Mouse (Mus musculus) ovary, adult 18-20 months (tissue): ENCODE data around the gene Slc5a4a.
A peak's percentile ranks its signal among the peaks of the same experiment; 100 is the strongest.

Source experiments
- DNase-seq: peaks from one replicate; pipeline ENCODE4 v3.0.0; 2022; ENCODE audit warnings: low spot score, mixed read lengths

Slc5a4a gene

DNA sequence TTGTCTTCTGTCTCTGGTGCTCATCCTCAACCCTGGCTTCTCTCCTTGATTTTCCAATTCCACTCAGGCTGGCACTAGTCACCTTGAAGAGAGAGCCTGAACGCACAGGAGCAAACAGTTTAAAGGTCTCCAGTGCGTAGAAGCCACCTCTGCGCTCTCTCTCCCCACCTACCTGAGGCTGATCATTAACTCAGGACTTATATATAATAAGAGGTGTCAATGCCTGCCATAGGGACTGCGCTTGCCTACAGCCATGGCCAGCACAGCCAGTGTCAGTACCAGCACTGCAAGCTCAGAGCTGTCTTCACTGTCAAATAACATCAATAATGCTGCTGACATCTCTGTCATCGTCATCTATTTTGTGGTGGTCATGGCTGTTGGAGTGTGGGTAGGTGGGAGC is at the start of gene Slc5a4a:
Slc5a4a (plus strand) TSS at position 174 of the 400 bp plus-strand sequence.
- DNase-seq: no peak

DNA sequence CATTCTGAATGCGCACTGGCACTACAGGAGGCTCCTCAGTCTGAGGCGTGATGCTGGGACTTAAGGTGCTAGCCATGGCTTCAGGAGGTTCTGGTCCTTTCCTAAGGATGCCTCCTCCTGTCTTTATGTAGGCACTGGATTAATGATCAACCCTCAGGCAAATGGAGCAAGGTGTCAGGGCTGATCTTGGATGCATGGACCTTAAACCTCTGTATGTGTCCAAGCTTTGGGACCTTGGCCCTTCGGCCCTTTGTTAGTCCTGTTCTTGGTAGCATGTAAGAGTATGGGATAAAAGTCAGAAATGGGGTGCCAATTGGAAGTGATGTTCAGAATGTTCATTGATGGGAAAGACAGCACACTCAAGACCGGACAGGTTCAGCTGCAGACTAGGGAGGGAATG is 36.4 kb upstream of the Slc5a4a start, which contains the start of gene Slc5a4b:
Slc5a4b (minus strand) TSS at position 101 of the 400 bp plus-strand sequence.
- no peak for DNase-seq

DNA sequence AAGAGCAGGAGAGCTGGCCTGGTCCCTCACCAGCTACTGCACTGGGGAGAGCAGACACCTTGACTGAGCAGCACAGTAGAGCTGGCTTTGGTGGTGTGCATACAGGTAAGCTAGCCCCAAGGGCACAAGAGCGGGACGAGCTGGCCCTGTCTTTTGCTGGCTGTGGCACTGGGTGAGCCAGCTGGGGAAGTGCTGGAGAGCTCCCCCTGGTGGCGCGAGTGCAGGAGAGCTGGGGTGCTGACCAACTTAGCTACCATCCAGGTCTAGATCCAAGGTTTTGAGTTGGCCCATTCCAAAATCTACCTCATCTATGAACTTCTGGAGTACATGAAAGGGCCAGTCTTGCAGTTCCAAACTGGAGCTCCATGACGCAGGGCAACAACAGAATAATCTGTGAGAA is 29.3 kb upstream of the Slc5a4a start:
- peak; percentile 44 for DNase-seq

DNA sequence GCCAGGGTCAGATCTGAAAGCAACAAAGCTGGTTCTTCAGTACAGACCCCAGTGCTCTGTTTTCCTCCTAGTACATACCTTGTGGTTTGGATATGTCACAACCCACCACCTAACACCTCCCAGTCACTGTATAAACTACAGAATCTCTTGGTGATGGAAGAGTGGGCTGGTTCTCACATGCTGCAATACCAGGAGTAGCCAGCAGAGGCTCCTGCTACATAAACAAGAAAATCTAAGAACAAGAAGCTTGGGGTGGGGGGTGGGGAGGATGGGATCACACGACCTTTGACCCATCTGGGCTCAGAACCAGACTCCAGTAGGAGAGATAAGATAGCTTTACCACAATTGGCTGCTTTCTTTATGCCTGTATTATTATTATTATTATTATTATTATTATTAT is 28.5 kb upstream of the Slc5a4a start:
- no peak for DNase-seq

DNA sequence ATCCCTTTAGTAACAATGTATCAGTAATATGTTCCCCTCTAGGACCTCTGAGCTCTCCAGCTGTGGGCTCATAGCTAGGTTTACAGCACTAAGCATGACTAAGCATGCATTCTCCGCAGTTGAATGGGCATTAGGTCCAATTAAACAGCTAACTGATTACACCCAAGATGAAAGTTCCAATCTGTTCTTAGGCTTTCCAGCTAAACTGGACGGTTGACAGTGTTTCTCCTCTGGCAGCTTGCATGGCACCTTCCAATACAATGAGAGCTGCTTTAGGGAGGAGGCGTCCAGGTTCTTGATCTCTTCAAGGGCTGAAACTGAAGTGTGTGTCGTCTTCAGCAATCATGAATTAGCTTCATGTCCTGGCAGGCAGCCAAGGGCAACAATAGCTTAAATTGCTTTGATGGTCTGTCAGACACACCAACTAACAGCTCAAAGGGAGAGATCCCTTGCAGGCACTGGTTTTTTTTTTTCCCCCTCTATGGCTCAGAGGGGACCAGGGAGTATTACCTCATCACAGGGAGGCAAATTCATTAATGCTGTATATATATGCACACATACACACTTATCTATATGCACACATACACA is 27.0 kb upstream of the Slc5a4a start:
- DNase-seq: no peak

DNA sequence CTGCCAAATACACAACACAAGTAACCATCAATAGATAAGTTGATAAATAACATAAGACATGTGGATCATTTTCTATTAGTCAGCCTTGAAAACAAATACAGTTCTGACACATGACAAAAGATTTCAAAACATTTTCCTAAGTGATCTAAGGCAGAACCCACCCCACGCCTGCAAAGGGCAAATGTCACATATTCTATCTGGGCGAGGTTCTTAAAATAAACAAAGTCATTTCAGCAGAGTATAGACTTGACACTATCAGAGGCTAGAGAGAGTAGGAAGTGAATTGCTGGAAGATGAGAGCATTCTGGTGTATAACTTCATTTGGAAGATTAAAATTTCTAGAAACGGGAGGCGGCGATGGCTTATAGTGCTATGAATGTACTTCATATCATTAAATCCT is 25.8 kb upstream of the Slc5a4a start:
- DNase-seq: no peak

DNA sequence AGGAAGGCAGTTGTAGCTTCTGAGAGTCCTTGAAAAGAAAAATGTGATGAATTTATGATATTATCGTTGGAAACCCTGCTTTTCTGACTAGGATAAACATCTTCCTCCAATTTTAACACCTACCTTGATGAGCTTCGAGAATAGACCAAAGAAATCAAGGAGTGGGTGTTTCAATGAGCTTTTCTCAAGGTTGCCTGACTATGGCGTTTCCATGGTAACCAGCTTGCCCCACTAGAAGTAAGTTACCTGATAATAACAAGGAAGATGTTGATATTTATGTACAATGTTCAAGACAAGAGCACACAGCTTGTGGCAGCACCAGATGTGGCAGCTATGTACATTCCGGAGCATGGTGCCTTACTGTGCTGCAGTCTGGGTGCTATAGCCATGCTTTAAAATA is 14.7 kb upstream of the Slc5a4a start:
- DNase-seq: no peak

DNA sequence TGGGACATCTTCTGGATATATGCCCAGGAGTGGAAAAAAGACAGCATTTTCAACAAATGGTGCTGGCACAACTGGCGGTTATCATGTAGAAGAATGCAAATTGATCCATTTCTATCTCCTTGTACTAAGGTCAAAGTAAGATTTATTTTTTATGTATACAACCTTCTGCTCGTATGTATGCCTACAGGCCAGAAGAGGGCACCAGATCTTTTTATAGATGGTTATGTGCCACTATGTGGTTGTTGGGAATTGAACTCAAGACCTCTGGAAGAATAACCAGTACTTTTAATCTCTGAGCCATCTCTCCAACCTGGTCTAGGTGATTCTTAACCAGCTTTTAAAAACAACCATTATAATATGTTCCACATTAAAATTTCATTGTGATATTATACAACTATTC is 10.9 kb upstream of the Slc5a4a start:
- DNase-seq: no peak

DNA sequence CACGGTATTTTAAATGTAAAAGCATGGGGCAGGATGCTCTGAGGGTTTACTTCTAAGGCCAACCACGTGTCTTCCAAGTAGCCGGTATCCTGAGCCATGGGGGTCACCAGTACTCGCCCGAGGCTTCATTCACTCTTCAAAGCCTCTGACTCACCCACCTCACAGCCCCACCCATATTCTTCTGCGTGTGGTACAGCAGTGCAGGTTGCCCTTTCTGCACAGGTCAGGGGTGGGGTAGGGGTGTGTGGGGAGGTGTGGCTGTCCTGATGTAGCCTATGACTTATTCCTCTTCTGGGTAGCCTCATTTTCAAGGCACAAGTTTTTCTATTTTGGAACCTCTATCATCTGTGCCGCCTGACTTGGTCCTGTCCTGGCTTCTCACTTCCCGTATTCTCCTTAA is 405 bp upstream of the Slc5a4a start:
- DNase-seq: no peak

DNA sequence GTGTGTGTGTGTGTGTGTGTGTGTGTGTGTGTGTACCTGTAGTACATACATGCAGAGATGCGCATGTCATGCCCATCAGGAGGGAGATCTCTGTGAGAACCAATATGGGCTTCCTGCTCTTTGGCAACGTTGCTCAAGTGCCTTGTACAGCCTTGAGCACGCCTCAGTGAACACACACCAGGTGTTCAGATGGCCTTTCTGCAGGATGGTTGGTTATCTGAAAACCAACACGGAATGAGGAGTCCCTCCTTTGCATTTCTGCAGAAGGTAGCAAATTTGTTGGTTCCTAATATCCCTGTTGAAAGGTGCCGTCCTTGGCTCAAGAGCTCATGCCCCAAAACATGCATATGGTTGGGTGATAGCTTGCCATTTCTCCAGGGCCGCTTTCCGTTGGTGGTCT is 8.7 kb downstream of the Slc5a4a start:
- DNase-seq: no peak

DNA sequence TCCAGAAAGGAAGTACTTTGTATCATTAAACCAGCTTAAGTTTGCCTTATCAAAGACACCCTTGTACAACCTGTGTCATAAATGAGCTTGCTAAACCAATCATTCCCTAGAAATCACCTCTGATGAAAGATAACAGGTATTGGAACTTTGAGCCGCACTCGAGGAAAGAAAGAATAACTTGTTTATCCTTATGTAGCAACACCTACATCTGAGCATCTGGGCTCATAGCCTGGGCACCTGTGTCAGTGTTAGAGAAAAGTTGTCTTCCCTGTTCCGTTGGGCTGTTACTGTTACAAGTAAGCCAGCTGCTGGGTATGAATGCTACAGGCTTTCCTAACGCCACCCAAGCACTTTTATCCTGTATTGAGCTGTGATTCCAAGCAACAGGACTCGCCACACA is 10.3 kb downstream of the Slc5a4a start:
- no peak for DNase-seq

DNA sequence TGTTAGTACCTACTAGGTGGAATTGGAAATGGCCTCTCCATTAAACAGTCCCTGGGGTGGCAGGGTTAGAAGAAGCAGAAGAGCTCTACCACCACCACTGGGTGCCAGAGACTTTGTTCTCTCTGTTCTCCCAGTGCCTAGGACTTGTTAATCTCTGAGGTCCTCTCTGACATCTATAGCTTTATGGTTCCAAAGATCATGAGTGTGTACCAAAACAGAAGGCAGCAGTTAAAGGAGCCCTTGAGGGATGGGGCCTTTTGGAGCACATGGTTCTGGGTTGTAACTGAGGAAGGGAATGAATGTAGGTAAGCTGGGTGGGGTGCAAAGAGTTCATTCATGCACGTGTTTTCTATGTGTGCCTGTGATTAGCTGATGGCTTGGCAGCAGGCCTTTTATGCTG is 10.8 kb downstream of the Slc5a4a start:
- no peak for DNase-seq

DNA sequence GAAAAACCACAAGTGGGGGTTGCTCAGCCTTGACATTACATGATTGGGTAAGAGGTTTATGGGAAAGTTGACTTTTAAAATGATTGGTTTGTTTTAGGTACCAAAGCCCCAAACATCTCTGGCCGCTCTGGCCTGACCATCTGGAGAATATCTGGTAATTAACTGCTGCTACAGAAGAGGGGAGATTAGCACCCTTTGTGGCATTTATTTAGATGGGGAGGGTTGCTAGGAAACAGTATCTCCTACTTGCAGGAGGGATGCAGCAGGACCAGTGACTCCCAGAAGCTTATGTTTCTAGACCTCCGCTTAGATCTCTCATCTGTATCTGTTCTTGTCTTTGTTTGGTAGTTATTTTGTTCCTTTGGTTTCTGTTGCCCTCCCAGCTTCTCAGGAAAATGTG is 27.6 kb downstream of the Slc5a4a start:
- DNase-seq: no peak

DNA sequence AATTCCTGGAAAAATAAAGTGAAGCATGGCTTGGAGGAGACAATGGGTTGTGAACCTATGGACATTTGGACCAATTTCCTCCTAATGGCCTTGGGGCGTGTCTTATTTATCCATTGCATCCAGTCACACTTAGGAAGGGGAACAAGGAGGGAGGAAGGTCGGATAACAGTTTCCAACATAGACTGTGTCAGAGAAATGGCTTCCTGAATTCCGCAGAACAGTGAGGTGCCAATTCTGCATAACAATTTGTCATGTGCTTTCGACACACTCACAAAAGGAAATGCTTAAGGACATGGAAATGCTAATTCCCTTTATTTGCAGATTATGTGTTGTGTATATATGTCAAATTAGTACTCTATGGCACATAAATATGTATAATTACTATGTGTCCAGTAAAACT is 38.0 kb downstream of the Slc5a4a start:
- no peak for DNase-seq

DNA sequence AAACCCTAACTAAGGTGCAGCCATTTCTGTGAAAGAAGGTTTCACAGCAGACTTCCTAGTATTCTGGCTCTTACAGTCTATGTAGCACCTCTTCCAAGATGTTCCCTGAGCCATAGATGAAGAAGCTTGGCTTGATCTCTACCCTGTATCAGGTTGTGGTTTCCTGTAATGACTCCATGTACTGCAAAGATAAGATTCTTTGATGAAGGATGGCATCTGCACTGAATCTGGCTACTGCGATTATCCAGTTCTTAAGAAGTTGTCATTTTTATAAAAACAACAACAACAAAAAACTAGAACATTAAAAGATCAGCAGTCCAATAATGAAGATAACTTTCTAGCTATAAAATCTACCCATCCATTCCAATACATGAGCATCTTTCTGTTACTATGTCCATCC is 40.8 kb downstream of the Slc5a4a start:
- DNase-seq: no peak

DNA sequence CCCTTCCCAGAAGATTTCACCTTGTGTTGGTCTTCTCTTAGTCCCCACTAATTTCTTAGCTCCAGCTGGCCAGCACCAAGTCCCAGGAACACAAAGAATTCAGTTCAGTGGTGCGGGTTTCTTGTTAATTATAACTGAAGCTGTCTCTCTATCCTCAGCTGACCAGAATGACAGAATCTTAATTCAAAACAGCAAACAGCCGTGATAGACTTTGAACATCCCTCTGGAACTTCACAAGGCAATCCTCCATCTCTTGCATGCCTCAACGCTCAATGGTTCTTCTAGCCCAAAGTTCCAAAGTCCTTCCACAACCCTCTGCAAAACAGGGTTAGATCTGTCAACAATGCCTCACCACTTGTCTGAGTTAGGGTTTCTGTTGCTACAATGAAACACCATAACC is 54.2 kb downstream of the Slc5a4a start:
- DNase-seq: no peak

DNA sequence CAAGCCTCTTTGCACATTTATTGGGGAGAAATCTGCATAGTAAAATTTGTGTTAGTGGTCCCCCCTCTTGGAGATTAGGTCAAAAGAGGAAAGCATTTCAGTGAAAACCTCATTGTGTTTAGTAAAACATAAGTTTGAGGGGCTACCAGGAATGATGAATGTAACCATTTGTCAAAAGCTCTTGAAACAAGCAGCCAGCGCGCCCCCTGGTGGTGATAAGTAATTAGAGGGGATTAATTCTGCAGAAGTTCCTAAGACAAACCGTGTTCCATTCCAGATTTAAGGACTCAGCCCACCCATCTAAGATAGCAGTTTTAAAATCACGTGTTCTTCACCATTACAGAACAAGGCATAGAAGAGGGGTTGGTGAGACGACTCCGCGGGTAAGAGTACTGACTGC is 54.7 kb downstream of the Slc5a4a start:
- peak; percentile 33 for DNase-seq

DNA sequence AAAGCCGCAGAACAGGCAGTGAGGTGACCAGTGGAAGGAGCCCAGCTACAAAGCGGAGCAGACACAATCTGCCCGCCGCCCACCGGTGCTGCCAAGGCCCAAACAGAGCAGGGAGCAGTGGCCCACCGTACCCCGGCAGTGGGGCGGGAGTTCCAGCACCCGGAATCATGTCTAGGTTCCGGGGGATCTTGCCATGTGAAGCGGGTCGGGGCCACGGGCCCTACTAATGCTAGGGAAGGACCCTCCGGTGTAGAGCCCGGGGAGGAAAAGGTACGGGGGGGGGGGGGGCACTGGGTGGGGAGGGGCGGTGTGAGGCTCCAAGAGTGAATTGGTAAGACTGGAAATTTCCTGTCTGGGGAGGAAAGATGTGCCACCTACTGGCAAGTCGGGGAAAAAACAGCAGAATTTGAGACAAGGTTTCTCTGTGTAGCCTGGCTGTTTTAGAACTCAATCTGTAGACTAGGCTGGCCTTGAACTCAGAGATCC is 56.6 kb downstream of the Slc5a4a start:
- no peak for DNase-seq

DNA sequence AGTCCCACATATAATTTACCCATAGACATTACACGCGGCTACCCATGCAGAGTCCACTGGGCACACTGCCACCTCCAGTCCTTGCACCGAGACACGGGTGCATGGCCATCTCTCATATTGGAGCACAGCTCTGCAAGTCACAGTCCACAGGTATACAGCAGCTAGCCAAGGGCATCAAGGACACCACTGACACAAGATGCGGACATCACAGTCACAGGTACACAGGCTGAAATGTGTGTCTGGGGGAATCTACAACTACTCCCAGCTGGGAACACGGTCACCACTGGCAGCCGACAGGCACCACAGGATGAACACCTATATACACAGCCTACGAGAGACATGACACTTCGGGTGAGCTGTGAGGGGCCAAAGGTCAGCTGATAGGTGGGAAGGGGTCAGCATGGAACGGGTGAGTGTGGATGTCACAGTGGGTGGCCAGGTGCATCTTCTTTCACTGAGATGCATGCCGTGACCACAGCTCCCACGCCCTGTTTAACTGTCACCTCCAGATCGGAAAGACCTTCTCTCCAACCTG is 60.1 kb downstream of the Slc5a4a start:
- DNase-seq: no peak

DNA sequence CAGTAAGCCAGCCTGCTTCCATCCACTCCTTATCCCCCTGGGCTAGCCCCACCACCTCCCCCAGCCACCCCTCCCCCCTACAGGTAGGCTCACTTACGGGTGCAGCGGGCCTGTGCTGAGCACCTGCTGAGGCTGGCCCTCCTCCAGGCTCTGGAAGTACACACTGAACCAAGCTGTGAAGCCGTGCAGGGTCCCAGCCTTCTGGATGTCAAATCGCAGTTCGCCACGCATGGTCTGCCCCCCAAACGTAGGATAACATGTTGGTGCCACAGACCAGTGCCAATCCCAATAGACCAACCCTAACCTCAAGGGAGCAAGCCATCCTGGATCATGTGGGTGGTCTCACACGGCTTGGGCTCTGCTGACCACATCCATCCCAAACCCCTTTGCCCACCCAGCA is 62.0 kb downstream of the Slc5a4a start:
- DNase-seq: no peak

DNA sequence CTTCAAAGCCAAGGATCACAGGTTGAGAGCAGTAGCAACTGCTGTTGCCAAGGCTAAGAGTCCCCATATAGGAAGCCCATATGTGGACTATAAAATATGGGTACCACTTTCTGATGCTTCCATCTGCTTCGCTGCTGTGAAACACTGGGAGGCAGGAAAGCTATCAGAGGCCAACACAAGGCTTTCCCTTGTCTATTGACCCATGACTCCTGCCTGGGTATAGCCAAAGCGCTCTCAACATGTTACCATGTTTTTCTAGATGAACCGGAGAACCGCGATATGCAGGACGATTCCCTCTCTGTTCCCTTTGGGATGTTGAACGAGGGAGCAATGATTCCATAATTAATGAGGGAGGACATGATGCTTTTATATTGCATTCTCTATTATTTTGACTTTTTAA is 63.6 kb downstream of the Slc5a4a start:
- DNase-seq: no peak

DNA sequence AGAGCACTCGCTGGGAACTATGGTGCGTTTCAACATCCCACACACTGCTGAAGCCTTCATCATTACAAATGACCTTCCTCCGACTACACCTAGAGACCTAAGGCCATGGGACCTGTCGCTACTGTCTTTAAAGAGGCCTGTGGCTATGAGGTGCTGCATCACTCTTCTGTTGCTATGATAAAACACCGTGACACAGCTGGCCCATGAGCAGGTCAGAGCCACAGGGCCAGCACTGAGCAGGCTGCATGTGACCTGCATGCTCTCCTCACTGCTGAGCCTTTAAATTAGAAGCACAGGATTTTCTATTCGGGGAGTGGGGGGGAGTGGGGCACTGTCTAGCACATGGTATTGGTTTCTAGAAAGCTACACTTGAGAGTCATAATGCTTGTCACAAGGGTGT is 64.9 kb downstream of the Slc5a4a start:
- no peak for DNase-seq

DNA sequence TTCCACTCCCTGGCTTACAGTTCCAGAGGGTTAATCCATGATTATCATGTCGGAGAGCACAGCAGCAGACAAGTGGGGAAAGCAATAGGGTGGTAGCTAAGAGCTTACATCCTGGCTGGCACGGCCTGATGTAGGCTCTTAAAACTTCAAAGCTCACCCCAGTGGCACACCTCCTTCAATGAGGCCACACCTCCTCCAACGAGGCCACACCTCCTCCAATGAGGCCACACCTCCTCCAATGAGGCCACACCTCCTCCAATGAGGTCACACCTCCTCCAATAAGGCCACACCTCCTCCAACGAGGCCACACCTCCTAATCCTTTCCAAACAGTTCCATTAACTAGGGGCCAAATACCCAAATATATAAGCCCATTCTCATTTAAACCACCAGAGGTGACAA is 66.9 kb downstream of the Slc5a4a start:
- DNase-seq: no peak

DNA sequence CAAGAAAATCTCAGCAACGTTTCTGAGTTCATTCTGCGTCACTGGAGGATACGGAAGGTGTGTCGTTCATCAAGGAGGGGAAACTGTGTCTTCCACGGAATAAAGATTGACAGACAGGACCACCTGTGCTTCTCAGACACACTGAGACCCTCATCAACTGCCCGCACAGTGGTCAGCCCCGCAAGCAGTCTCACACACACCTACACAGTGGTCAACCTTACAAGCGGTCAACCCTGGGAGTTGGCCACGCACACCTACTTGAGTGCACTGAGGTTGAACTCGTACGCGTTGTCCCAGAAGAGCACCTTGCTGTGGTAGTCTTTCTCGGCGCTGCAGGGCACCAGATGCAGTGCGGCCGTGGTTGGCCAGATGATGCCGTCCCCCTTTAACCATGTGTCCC is 69.8 kb downstream of the Slc5a4a start:
- no peak for DNase-seq
